Mouse (Mus musculus) midbrain, embryonic 16.5 days (tissue): Measurements from ENCODE around the gene Bnc2. TPM values are rescaled to one million over a fixed set of nuclear protein-coding genes. Genes with fewer than 3 reads are reported as not detected.
A peak's percentile ranks its signal among the peaks of the same experiment; 100 is the strongest.

Experiments
- ATAC-seq: fragments of 200-750 bp; cut with Nextera tagmentation; 2 replicates; pipeline ENCODE4 v1.8.0; 2017; ENCODE audit warnings: moderate TSS enrichment
- H3K27ac ChIP-seq: fragments of 300-500 bp; sonication (generic); 2 replicates; pipeline ENCODE4 v1.5.1; 2014; ENCODE audit warnings: mild to moderate bottlenecking, low read length, mixed read lengths
- H3K27me3 ChIP-seq: fragments of 300-500 bp; sonication (generic); 2 replicates; pipeline ENCODE4 v1.6.1; 2014; ENCODE audit warnings: low read depth, low read length, mixed read lengths; ENCODE audit not compliant: control insufficient read depth, insufficient read depth
- H3K36me3 ChIP-seq: fragments of 300-500 bp; sonication (generic); 2 replicates; pipeline ENCODE4 v1.6.1; 2014; ENCODE audit warnings: mild to moderate bottlenecking, low read length, moderate library complexity, mixed read lengths; ENCODE audit not compliant: control insufficient read depth, insufficient read depth
- H3K4me1 ChIP-seq: fragments of 300-500 bp; sonication (generic); 2 replicates; pipeline ENCODE4 v1.6.1; 2014; ENCODE audit warnings: mild to moderate bottlenecking, low read length, mixed read lengths; ENCODE audit not compliant: control insufficient read depth, insufficient read depth
- H3K4me2 ChIP-seq: fragments of 300-500 bp; sonication (generic); 2 replicates; pipeline ENCODE4 v1.6.1; 2014; ENCODE audit warnings: mild to moderate bottlenecking, low read length, mixed read lengths
- H3K4me3 ChIP-seq: fragments of 300-500 bp; sonication (generic); 2 replicates; pipeline ENCODE4 v1.5.1; 2014; ENCODE audit warnings: low read depth, mild to moderate bottlenecking, low read length, moderate library complexity, mixed read lengths
- H3K9ac ChIP-seq: fragments of 300-500 bp; sonication (generic); 2 replicates; pipeline ENCODE4 v1.6.1; 2014; ENCODE audit warnings: low read depth, low read length, mixed read lengths
- H3K9me3 ChIP-seq: fragments of 300-500 bp; sonication (generic); replicated peaks from 2 replicates; pipeline ENCODE4 v1.6.1; 2014; ENCODE audit warnings: mild to moderate bottlenecking, low read length, mixed read lengths; ENCODE audit not compliant: control insufficient read depth, poor library complexity, severe bottlenecking
- WGBS: fragments of 180-500 bp; shearing (Covaris S2); extraction: QIAGEN DNeasy Blood & Tissue Kit; methylation state at CpG from one replicate; pipeline ENCODE4 v1.1.7; 2014; 5-methylcytosine and 5-hydroxymethylcytosine counted together
- polyA plus RNA-seq: library from polyadenylated mRNA; unstranded; fragments of >200 nt; fragmentation: Nextera tagmentation; extraction: Ambion mirVana; gene quantifications from 2 replicates; pipeline ENCODE4 v1.2.1, GENCODE M21; 2015

The Bnc2 gene
- polyA plus RNA-seq, 1 experiment from 2014 or later, result 20.1 TPM

GRCm38 (mm10) chr4:84349536-84349935 is 325.5 kb downstream of the Bnc2 start:
- ATAC-seq, result no peak
- Histone ChIP-seq H3K4me3 (no peak overlapping the region), H3K27ac (no peak overlapping the region), H3K9ac (no peak overlapping the region), H3K27me3 (no peaks in the 10 kb centered on the region), H3K36me3 (no peaks in the 10 kb centered on the region), H3K4me2 (no peak overlapping the region), H3K9me3 (no peaks in the 10 kb centered on the region), H3K4me1 (no peaks in the 10 kb centered on the region)
- 58% methylated on average over 5 of the region's 5 CpGs for WGBS

- Histone ChIP-seq H3K4me3 (no peak overlapping the region), H3K4me2 (no peak overlapping the region), H3K27me3 (no peaks in the 10 kb centered on the region), H3K9ac (no peak overlapping the region), H3K4me1 (no peaks in the 10 kb centered on the region), H3K9me3 (0 out of 2 replicates have a peak, but pooled peaks cover 2% of the 10 kb centered on the region), H3K27ac (no peak overlapping the region), H3K36me3 (no peaks in the 10 kb centered on the region)
- no peak for ATAC-seq
- WGBS, result 71% methylated on average over 4 of the region's 4 CpGs
These were observed 335.9 kb downstream of the Bnc2 start for GRCm38 (mm10) chr4:84339172-84339571.

DNA sequence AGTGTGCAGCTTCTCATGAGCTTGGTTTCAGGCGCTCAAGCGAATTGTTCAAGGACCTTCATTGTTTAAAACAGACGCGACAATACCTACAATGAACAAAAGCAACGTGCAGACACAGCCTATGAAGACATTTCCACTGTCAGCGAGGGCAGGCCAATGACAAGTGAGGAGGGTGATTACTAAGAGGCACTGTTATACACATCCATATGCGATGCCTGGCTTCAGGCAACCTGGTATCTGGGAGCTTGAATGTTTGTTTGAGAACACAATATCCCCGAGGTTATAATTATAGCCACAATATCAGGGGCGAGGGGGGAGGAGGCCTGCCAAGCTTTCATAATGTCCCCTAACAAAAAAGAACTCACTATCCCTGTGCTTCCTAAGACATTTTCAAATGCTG is 343.1 kb downstream of the Bnc2 start:
- peak; percentile 72; the same call in 1 of the 2 replicates for ATAC-seq
- Histone ChIP-seq H3K4me2 (no peak overlapping the region), H3K36me3 (no peaks in the 10 kb centered on the region), H3K4me1 (no peaks in the 10 kb centered on the region), H3K27ac (no peak overlapping the region), H3K9me3 (no peaks in the 10 kb centered on the region), H3K27me3 (no peaks in the 10 kb centered on the region; the same call in 1 of the 2 replicates), H3K9ac (no peak overlapping the region), H3K4me3 (no peak overlapping the region)
- WGBS, result 43% methylated on average over 9 of the region's 9 CpGs

DNA sequence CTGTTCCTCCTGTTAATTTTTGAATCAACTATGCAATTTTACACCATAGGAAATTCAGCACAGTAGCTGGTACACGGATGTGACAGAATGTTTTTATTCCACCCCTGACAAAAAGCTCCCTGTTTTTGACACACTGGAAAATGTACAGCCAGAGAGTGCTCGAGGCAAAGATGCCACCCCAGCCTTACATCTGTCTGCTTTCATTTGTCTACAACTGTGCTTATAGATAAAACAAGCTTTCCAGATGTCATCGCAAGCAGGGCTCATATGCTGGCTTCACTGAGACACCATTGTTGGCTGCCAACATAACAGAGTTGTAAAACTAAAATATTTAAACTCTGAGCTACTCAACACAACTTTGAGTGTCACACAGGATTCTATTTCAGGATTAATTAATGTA is 343.6 kb downstream of the Bnc2 start:
- no peak overlapping the region for H3K9ac ChIP-seq
- H3K36me3 ChIP-seq, result no peaks in the 10 kb centered on the region
- 51% methylated on average over 3 of the region's 3 CpGs for WGBS
- H3K4me1 ChIP-seq, result no peaks in the 10 kb centered on the region
- peak; percentile 56; the same call in 1 of the 2 replicates for ATAC-seq
- H3K4me2 ChIP-seq, result no peak overlapping the region
- H3K4me3 ChIP-seq, result no peak overlapping the region
- no peaks in the 10 kb centered on the region; the same call in 1 of the 2 replicates for H3K27me3 ChIP-seq
- no peaks in the 10 kb centered on the region for H3K9me3 ChIP-seq
- no peak overlapping the region for H3K27ac ChIP-seq

DNA sequence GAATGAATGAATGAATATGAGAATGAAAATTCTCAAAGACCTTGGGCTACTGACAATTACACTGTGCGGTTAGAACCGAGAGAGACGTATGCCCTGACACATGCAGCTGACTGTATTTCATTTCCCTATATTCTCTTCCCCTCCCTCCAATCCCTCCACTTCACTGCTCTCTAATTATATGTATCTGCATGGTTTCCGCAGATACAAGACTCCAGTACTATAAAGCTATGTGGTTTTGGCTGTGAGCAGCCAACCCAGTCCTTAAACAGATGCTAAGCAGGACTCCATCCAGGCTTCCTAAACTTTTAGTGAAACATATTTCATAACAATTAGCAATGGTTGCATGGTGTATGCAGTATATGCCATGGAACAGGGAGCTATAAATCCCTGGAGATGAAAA is 344.6 kb downstream of the Bnc2 start:
- Histone ChIP-seq H3K9me3 (no peaks in the 10 kb centered on the region), H3K27me3 (no peaks in the 10 kb centered on the region; the same call in 1 of the 2 replicates), H3K36me3 (no peaks in the 10 kb centered on the region), H3K4me1 (no peaks in the 10 kb centered on the region), H3K4me3 (no peak overlapping the region), H3K9ac (no peak overlapping the region), H3K27ac (no peak overlapping the region), H3K4me2 (no peak overlapping the region)
- ATAC-seq, result no peak
- WGBS, result 75% methylated on average over 4 of the region's 4 CpGs

GRCm38 (mm10) chr4:84329651-84330050 is 345.4 kb downstream of the Bnc2 start:
- no peak overlapping the region for H3K4me3 ChIP-seq
- no peak for ATAC-seq
- H3K9ac ChIP-seq, result no peak overlapping the region
- H3K27me3 ChIP-seq, result no peaks in the 10 kb centered on the region; the same call in 1 of the 2 replicates
- H3K27ac ChIP-seq, result no peak overlapping the region
- no peaks in the 10 kb centered on the region for H3K4me1 ChIP-seq
- H3K36me3 ChIP-seq, result no peaks in the 10 kb centered on the region
- H3K9me3 ChIP-seq, result no peaks in the 10 kb centered on the region
- no peak overlapping the region for H3K4me2 ChIP-seq
- 81% methylated on average over 5 of the region's 5 CpGs for whole genome bisulfite sequencing

DNA sequence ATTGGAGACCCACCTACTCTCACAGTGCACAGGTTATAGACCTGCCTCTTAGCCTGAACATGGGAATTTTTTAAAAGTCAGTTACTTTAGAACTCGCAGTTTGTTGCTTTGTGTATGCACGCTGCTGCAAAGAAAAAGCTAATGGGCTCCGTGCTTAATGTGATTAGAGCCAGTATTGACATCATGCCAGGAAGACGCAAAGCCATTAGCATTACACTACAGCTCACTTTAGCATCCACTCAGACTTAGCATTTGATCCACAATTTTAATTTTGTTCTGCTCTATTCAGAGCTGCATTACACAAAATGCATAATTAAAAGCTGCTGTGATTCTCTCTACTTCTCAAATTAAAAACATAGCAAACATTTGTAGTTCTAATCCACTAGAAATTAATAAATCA is 350.7 kb downstream of the Bnc2 start:
- no peaks in the 10 kb centered on the region for H3K9me3 ChIP-seq
- no peaks in the 10 kb centered on the region for H3K36me3 ChIP-seq
- no peak overlapping the region for H3K9ac ChIP-seq
- 32% methylated on average over 4 of the region's 4 CpGs for WGBS
- H3K4me3 ChIP-seq, result no peak overlapping the region
- 0 out of 2 replicates have a peak, but pooled peaks have one; percentile 66 for ATAC-seq
- no peak overlapping the region for H3K27ac ChIP-seq
- no peak overlapping the region for H3K4me2 ChIP-seq
- H3K27me3 ChIP-seq, result no peaks in the 10 kb centered on the region; the same call in none of the 2 replicates
- H3K4me1 ChIP-seq, result no peaks in the 10 kb centered on the region

GRCm38 (mm10) chr4:84321598-84321997 is 353.5 kb downstream of the Bnc2 start:
- Histone ChIP-seq H3K9ac (no peak overlapping the region), H3K4me2 (no peak overlapping the region), H3K9me3 (no peaks in the 10 kb centered on the region), H3K27ac (no peak overlapping the region), H3K36me3 (no peaks in the 10 kb centered on the region), H3K4me3 (no peak overlapping the region), H3K27me3 (no peaks in the 10 kb centered on the region; the same call in 1 of the 2 replicates), H3K4me1 (no peaks in the 10 kb centered on the region)
- no peak for ATAC-seq
- WGBS, result 58% methylated on average over 2 of the region's 2 CpGs

GRCm38 (mm10) chr4:84317421-84317820 is 357.7 kb downstream of the Bnc2 start:
- Histone ChIP-seq H3K36me3 (no peaks in the 10 kb centered on the region), H3K27me3 (no peaks in the 10 kb centered on the region; the same call in 1 of the 2 replicates), H3K9ac (no peak overlapping the region), H3K4me1 (peaks cover 2% of the 10 kb centered on the region; the same call in 1 of the 2 replicates), H3K4me2 (no peak overlapping the region), H3K4me3 (no peak overlapping the region), H3K27ac (no peak overlapping the region), H3K9me3 (no peaks in the 10 kb centered on the region)
- WGBS, result 90% methylated on average over 3 of the region's 3 CpGs
- no peak for ATAC-seq
